Mouse (Mus musculus) ES-Bruce4 (cell line): ENCODE results near the gene Fam168a.

ENCODE experiments used
- CTCF ChIP-seq: IDR thresholded peaks from one replicate; pipeline ENCODE4 v1.8.1; 2011; ENCODE audit warnings: low read depth, low read length
- EP300 ChIP-seq: IDR thresholded peaks from 2 replicates; pipeline ENCODE4 v1.6.1; 2011; ENCODE audit warnings: low read depth, low read length; ENCODE audit not compliant: insufficient read depth
- POLR2A ChIP-seq: IDR thresholded peaks from one replicate; pipeline ENCODE4 v1.8.1; 2011; ENCODE audit warnings: low read length; ENCODE audit not compliant: insufficient read depth

- TF ChIP-seq CTCF (no peak), EP300 (no peak), POLR2A (no peak)
These were observed 143.1 kb downstream of the Fam168a start for GRCm38 (mm10) chr7:100849508-100849907.
